Mouse (Mus musculus) neural tube, embryonic 11.5 days (tissue): Measurements from ENCODE around the gene Dennd2a. TPM values are rescaled to one million over a fixed set of nuclear protein-coding genes. Genes with fewer than 3 reads are reported as not detected.
A peak's percentile ranks its signal among the peaks of the same experiment; 100 is the strongest.

Source experiments
- ATAC-seq: fragments of 200-750 bp; cut with Nextera tagmentation; 2 replicates; pipeline ENCODE4 v1.8.0; 2017; ENCODE audit warnings: moderate number of reproducible peaks, mild to moderate bottlenecking, moderate TSS enrichment, moderate library complexity; ENCODE audit not compliant: insufficient read depth, low FRiP score, low TSS enrichment
- DNase-seq: peaks from one replicate; pipeline ENCODE4 v3.0.0-alpha.2; 2015; ENCODE audit warnings: low spot score
- H3K27ac ChIP-seq: fragments of 300-500 bp; sonication (generic); 2 replicates; pipeline ENCODE4 v1.5.1; 2014; ENCODE audit warnings: low read depth, mild to moderate bottlenecking, low read length
- H3K27me3 ChIP-seq: fragments of 300-500 bp; sonication (generic); 2 replicates; pipeline ENCODE4 v1.6.1; 2014; ENCODE audit warnings: mild to moderate bottlenecking, low read length, mixed read lengths; ENCODE audit not compliant: control insufficient read depth, insufficient read depth
- H3K36me3 ChIP-seq: fragments of 300-500 bp; sonication (generic); 2 replicates; pipeline ENCODE4 v1.6.1; 2014; ENCODE audit warnings: mild to moderate bottlenecking, low read length, moderate library complexity, mixed read lengths; ENCODE audit not compliant: control insufficient read depth, insufficient read depth
- H3K4me1 ChIP-seq: fragments of 300-500 bp; sonication (generic); 2 replicates; pipeline ENCODE4 v1.6.1; 2014; ENCODE audit warnings: low read length, mixed read lengths; ENCODE audit not compliant: control insufficient read depth, insufficient read depth
- H3K4me2 ChIP-seq: fragments of 300-500 bp; sonication (generic); 2 replicates; pipeline ENCODE4 v1.6.1; 2014; ENCODE audit warnings: low read depth, mild to moderate bottlenecking, moderate library complexity
- H3K4me3 ChIP-seq: fragments of 300-500 bp; sonication (generic); 2 replicates; pipeline ENCODE4 v1.5.1; 2014; ENCODE audit warnings: low read depth, low read length
- H3K9ac ChIP-seq: fragments of 300-500 bp; sonication (generic); 2 replicates; pipeline ENCODE4 v1.6.1; 2014; ENCODE audit warnings: mild to moderate bottlenecking, low read length
- H3K9me3 ChIP-seq: fragments of 300-500 bp; sonication (generic); 2 replicates; pipeline ENCODE4 v1.6.1; 2016; ENCODE audit warnings: low read length; ENCODE audit not compliant: control insufficient read depth
- WGBS: fragments of 180-500 bp; shearing (Covaris S2); extraction: QIAGEN DNeasy Blood & Tissue Kit; methylation state at CpG from one replicate; pipeline ENCODE4 v1.1.7; 2014; 5-methylcytosine and 5-hydroxymethylcytosine counted together
- polyA plus RNA-seq: library from polyadenylated mRNA; unstranded; fragments of >200 nt; fragmentation: Nextera tagmentation; extraction: Ambion mirVana; gene quantifications from 2 replicates; pipeline ENCODE4 v1.2.1, GENCODE M21; 2014

Dennd2a gene
- polyA plus RNA-seq, 1 experiment from 2014 or later, result 43.7 TPM

DNA sequence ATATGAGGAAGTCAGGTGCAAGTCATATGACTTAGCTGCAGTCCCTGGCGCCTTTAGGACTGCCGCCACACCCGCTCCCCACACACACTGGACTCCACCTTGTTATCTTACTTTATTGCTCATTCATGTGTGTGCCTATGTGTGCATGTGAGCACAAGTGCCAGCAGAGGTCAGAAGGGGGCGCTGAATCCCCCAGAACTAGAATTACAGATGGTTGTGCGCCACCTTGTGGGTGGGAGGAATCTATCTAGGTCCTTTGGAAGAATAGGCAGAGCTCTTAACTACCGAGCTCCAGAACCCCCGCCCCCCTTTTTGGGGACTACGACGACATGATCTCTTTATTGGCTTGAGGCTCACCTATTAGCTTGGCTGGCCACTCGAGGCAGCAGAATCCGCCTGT, 97.6 kb downstream of the Dennd2a start:
- Histone ChIP-seq H3K4me1 (no peaks in the 10 kb centered on the region), H3K27ac (no peak overlapping the region), H3K36me3 (peaks cover 3% of the 10 kb centered on the region; the same call in 1 of the 2 replicates), H3K9ac (no peak overlapping the region), H3K9me3 (no peaks in the 10 kb centered on the region), H3K4me3 (no peak overlapping the region), H3K27me3 (no peaks in the 10 kb centered on the region), H3K4me2 (no peak overlapping the region)
- 97% methylated on average over 11 of the region's 11 CpGs for WGBS
- DNase-seq, result no peak
- ATAC-seq, result no peak

DNA sequence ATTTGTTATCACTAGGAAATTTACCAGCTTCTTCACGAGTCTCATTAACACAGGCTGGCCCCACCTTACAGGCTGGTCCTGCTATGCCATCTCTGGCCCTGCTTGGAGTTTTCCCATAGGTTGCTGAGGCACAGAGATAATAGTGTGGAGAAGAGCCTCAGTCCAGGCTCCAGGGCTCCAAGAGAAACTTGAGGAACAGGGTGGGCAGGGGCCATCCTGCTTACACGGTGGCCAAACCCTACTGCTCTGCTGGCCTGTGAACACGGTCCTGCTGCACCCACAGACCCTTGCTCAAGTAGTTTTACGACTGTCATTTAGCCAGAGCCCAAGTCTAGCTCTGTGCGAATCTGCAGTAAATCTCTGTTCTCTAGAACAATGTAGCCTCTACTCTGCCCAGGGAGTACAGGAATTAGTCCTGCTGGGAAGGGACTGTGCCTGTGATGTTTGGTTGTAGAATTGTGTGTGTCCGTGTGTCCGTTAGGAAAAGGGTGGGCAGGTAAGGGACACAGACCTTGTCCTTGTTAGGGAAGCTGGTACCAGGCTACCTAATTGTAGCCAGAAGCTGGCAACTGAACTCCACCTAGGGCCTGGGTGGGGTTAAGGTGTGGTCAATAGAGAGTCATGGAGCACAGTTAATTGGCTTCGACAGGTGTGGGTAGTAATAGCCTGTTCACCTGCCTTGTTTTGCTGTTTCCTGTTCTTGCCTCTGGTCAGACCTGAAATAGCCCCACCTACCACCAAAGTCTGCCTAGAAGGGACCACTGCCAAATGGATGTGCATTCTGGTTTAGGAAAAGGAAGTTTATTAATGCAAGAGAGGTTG, 102.1 kb downstream of the Dennd2a start:
- ATAC-seq (no peak), DNase-seq (no peak)
- H3K27ac ChIP-seq, result no peak overlapping the region
- H3K9ac ChIP-seq, result no peak overlapping the region
- no peaks in the 10 kb centered on the region for H3K9me3 ChIP-seq
- H3K36me3 ChIP-seq, result peaks cover 2% of the 10 kb centered on the region; the same call in 1 of the 2 replicates
- H3K27me3 ChIP-seq, result no peaks in the 10 kb centered on the region
- no peak overlapping the region for H3K4me2 ChIP-seq
- 36% methylated on average over 8 of the region's 8 CpGs for WGBS
- H3K4me3 ChIP-seq, result no peak overlapping the region
- no peaks in the 10 kb centered on the region for H3K4me1 ChIP-seq

- Histone ChIP-seq H3K4me3 (no peak overlapping the region), H3K27ac (no peak overlapping the region), H3K27me3 (no peaks in the 10 kb centered on the region), H3K9ac (no peak overlapping the region), H3K9me3 (no peaks in the 10 kb centered on the region), H3K4me2 (no peak overlapping the region), H3K36me3 (no peaks in the 10 kb centered on the region), H3K4me1 (no peaks in the 10 kb centered on the region)
- DNase-seq (no peak), ATAC-seq (no peak)
- 49% methylated on average over 2 of the region's 2 CpGs for WGBS
These were observed 103.1 kb downstream of the Dennd2a start for GRCm38 (mm10) chr6:39454616-39455015.

DNA sequence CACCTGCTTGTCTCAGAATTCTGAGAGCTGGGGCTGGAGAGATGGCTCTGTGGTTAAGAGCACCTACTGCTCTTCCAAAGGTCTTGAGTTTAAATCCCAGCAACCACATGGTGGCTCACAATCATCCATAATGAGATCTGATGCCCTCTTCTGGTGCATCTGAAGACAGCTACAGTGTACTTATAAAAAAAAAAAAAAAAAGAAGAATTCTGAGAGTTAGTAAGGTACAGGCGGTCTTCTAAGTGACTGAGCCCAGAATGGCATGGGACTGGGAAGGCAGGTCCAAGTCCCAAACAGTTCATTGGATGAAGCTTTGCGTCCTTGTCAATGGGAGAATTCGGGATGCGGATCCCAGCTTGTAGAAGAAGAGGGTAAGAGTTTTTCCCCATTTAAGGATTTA, 104.1 kb downstream of the Dennd2a start:
- no peak overlapping the region for H3K4me3 ChIP-seq
- ATAC-seq (no peak), DNase-seq (no peak)
- H3K27ac ChIP-seq, result no peak overlapping the region
- no peaks in the 10 kb centered on the region for H3K27me3 ChIP-seq
- 93% methylated on average over 4 of the region's 4 CpGs for WGBS
- H3K36me3 ChIP-seq, result no peaks in the 10 kb centered on the region
- H3K4me1 ChIP-seq, result no peaks in the 10 kb centered on the region
- no peak overlapping the region for H3K4me2 ChIP-seq
- no peak overlapping the region for H3K9ac ChIP-seq
- no peaks in the 10 kb centered on the region for H3K9me3 ChIP-seq

- Histone ChIP-seq H3K9me3 (no peaks in the 10 kb centered on the region), H3K4me1 (no peaks in the 10 kb centered on the region), H3K36me3 (no peaks in the 10 kb centered on the region), H3K4me3 (no peak overlapping the region), H3K9ac (no peak overlapping the region), H3K27me3 (no peaks in the 10 kb centered on the region), H3K4me2 (no peak overlapping the region), H3K27ac (no peak overlapping the region)
- DNase-seq (no peak), ATAC-seq (no peak)
- WGBS, result 82% methylated on average over 3 of the region's 3 CpGs
These were observed 106.6 kb downstream of the Dennd2a start for GRCm38 (mm10) chr6:39451033-39451432.

DNA sequence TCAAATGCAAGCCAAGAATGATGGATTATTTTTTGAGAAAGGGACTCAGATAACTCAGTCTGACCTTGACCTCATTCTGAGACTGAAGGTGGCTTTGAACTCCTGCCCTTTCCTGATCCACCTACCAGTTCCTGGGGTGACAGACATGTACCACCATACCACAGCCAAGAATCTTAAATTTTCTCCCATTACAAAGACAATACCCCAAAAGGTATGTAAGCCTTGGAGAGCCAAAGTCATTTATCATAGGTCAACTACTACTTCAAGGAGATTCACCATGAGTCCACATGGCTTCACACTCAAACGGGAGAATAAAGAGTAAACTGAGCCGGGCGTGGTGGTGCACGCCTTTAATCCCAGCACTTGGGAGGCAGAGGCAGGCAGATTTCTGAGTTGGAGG, 107.1 kb downstream of the Dennd2a start:
- H3K36me3 ChIP-seq, result no peaks in the 10 kb centered on the region
- 89% methylated on average over 4 of the region's 4 CpGs for WGBS
- no peaks in the 10 kb centered on the region for H3K27me3 ChIP-seq
- H3K4me1 ChIP-seq, result no peaks in the 10 kb centered on the region
- no peak for ATAC-seq
- no peak overlapping the region for H3K4me2 ChIP-seq
- no peak overlapping the region for H3K4me3 ChIP-seq
- no peak overlapping the region for H3K9ac ChIP-seq
- H3K9me3 ChIP-seq, result no peaks in the 10 kb centered on the region
- DNase-seq, result no peak
- H3K27ac ChIP-seq, result no peak overlapping the region

DNA sequence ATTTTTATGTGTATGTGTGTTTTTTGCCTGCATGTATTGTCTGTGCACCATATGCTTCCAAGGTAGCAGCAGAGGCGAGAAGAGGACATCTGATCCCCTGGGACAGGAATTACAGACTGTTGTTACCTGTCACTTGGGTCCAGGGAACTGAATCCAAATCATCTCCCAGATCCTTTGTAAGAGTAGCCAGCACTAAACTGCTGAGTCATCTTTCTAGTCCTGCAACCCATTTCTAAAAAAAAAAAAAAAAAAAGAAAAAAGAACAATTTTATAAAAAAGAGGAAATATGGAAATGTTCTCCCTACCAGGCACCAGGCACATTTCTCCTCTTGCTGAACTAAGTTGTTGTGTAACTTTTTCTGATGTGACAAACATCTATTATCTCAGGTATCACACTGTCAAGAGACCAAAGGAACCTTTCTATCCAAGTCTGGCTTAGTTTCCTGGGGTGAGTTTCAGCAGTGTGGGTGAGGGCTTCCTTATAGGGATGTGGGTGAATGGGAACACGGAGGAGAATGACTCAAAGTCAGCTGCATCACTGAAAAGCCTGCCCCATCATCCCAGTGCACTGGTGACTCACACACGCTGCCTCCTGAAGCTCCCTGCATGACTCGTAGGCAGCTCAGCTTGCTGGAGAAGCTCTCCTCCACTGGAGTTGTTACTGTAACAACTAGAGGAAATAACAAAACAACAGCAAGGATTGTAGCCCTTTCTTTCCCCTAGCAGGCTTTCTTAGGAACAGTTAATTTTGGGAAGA, 110.1 kb downstream of the Dennd2a start:
- H3K27ac ChIP-seq, result no peak overlapping the region
- WGBS, result 58% methylated on average over 4 of the region's 4 CpGs

GRCm38 (mm10) chr6:39445801-39446572, 111.7 kb downstream of the Dennd2a start:
- 16% methylated on average over 19 of the region's 19 CpGs for WGBS

More for the DNA sequence above, 110.1 kb downstream of the Dennd2a start:
- no peak overlapping the region for H3K9ac ChIP-seq
- ATAC-seq (no peak), DNase-seq (no peak)
- no peaks in the 10 kb centered on the region for H3K4me1 ChIP-seq
- no peaks in the 10 kb centered on the region for H3K27me3 ChIP-seq
- no peaks in the 10 kb centered on the region for H3K9me3 ChIP-seq
- H3K36me3 ChIP-seq, result no peaks in the 10 kb centered on the region
- no peak overlapping the region for H3K4me2 ChIP-seq
- H3K4me3 ChIP-seq, result no peak overlapping the region

More at GRCm38 (mm10) chr6:39445801-39446572, 111.7 kb downstream of the Dennd2a start:
- H3K9ac ChIP-seq, result no peak overlapping the region
- no peaks in the 10 kb centered on the region for H3K36me3 ChIP-seq
- no peaks in the 10 kb centered on the region for H3K4me1 ChIP-seq
- H3K4me2 ChIP-seq, result no peak overlapping the region
- H3K27me3 ChIP-seq, result no peaks in the 10 kb centered on the region
- DNase-seq (peak; percentile 26), ATAC-seq (no peak)
- H3K4me3 ChIP-seq, result no peak overlapping the region
- no peak overlapping the region for H3K27ac ChIP-seq
- no peaks in the 10 kb centered on the region for H3K9me3 ChIP-seq
